Mouse (Mus musculus) spleen, adult 2 months (tissue): ENCODE results near the gene Adad1.

ENCODE experiments used
- CTCF ChIP-seq: fragments of 200-500 bp; IDR thresholded peaks from 2 replicates; pipeline ENCODE4 v1.5.1; 2011; ENCODE audit warnings: mild to moderate bottlenecking, inconsistent platforms; ENCODE audit not compliant: insufficient read depth, insufficient read length, insufficient replicate concordance; ENCODE audit errors: extremely low read depth
- POLR2A ChIP-seq: fragments of 200-500 bp; IDR thresholded peaks from 2 replicates; pipeline ENCODE4 v1.6.1; 2011; ENCODE audit warnings: low read depth, low read length, inconsistent platforms

DNA sequence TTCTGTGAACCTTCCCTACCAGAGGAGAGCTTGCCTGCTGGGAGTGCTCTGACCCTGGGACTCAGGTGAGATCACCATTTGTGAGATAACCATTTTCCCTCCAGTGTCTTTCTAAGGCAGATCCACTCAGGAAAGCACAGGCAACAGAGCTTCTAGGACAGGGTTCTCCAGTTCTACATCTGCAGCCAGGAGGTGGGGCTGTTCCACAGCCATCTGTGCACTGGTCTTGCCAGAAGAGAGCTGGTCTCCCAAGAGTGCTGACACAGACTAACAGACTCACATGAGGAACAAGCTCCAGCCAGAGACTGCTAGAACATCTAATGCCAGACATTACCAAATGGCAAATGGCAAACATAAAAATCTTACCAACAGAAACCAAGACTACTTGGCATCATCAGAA, 9.9 kb downstream of the Adad1 start:
- TF ChIP-seq CTCF, result no peak
- TF ChIP-seq POLR2A, result no peak
